Mouse (Mus musculus): ENCODE data around the gene Neurod2.

Gene Neurod2

GRCm38 (mm10) chr11:98332841-98333240 lies 3.4 kb upstream of the Neurod2 start:
- DNase-seq (ENCODE audit: low read depth, low spot score), result no peak

GRCm38 (mm10) chr11:98332186-98332585 lies 2.7 kb upstream of the Neurod2 start:
- no peak for DNase-seq (ENCODE audit: low read depth, low spot score)

- no peak for DNase-seq (ENCODE audit: low read depth, low spot score)
Measured at GRCm38 (mm10) chr11:98331401-98331800, 2.0 kb upstream of the Neurod2 start.

GRCm38 (mm10) chr11:98330745-98331204 lies 1.3 kb upstream of the Neurod2 start:
- DNase-seq (ENCODE audit: low read depth, low spot score), result no peak

- no peak for DNase-seq (ENCODE audit: low read depth, low spot score)
Measured at GRCm38 (mm10) chr11:98329960-98330744, 704 bp upstream of the Neurod2 start.

GRCm38 (mm10) chr11:98328371-98329069 lies 928 bp downstream of the Neurod2 start:
- no peak for DNase-seq (ENCODE audit: low read depth, low spot score)

GRCm38 (mm10) chr11:98328031-98328370 lies 1.4 kb downstream of the Neurod2 start:
- no peak for DNase-seq (ENCODE audit: low read depth, low spot score)

GRCm38 (mm10) chr11:98327136-98328030 lies 2.1 kb downstream of the Neurod2 start:
- no peak for DNase-seq (ENCODE audit: low read depth, low spot score)

- no peak for DNase-seq (ENCODE audit: low read depth, low spot score)
Measured at GRCm38 (mm10) chr11:98326741-98327135, 2.7 kb downstream of the Neurod2 start.

- DNase-seq (ENCODE audit: low read depth, low spot score), result no peak
Measured at GRCm38 (mm10) chr11:98325821-98326218, 3.6 kb downstream of the Neurod2 start.

- DNase-seq (ENCODE audit: low read depth, low spot score), result no peak
Measured at GRCm38 (mm10) chr11:98325191-98325820, 4.1 kb downstream of the Neurod2 start.

GRCm38 (mm10) chr11:98323933-98324332 lies 5.5 kb downstream of the Neurod2 start:
- peak; percentile 33 for DNase-seq (ENCODE audit: low read depth, low spot score)

GRCm38 (mm10) chr11:98323136-98323866 lies 6.1 kb downstream of the Neurod2 start:
- no peak for DNase-seq (ENCODE audit: low read depth, low spot score)

GRCm38 (mm10) chr11:98322159-98322558 lies 7.3 kb downstream of the Neurod2 start:
- DNase-seq (ENCODE audit: low read depth, low spot score), result no peak

GRCm38 (mm10) chr11:98321677-98322003 lies 7.8 kb downstream of the Neurod2 start:
- DNase-seq (ENCODE audit: low read depth, low spot score), result no peak

- DNase-seq (ENCODE audit: low read depth, low spot score), result no peak
Measured at GRCm38 (mm10) chr11:98320806-98321676, 8.4 kb downstream of the Neurod2 start.

- no peak for DNase-seq (ENCODE audit: low read depth, low spot score)
Measured at GRCm38 (mm10) chr11:98320381-98320780, 9.1 kb downstream of the Neurod2 start.

- no peak for DNase-seq (ENCODE audit: low read depth, low spot score)
Measured at GRCm38 (mm10) chr11:98319944-98320343, 9.5 kb downstream of the Neurod2 start.

GRCm38 (mm10) chr11:98319544-98319943 lies 9.9 kb downstream of the Neurod2 start:
- no peak for DNase-seq (ENCODE audit: low read depth, low spot score)

- DNase-seq (ENCODE audit: low read depth, low spot score), result no peak
Measured at GRCm38 (mm10) chr11:98319120-98319519, 10.3 kb downstream of the Neurod2 start.
